Mouse (Mus musculus) G1E (cell line): ENCODE data around the gene Myh13. TPM values are rescaled to one million over a fixed set of nuclear protein-coding genes. Genes with fewer than 3 reads are reported as not detected.

Experiments
- ATAC-seq: 2 replicates; pipeline ENCODE4 v1.8.0; 2016; ENCODE audit warnings: mild to moderate bottlenecking; ENCODE audit not compliant: insufficient number of reproducible peaks, poor library complexity, low FRiP score, severe bottlenecking; ENCODE audit errors: extremely low read depth
- DNase-seq: peaks from one replicate; pipeline ENCODE4 v3.0.0; 2012; ENCODE audit warnings: low spot score
- H3K27me3 ChIP-seq: 2 replicates; pipeline ENCODE4 v1.6.1; 2012; ENCODE audit warnings: mild to moderate bottlenecking, low read length, inconsistent platforms; ENCODE audit not compliant: insufficient read depth
- H3K36me3 ChIP-seq: replicated peaks from 2 replicates; pipeline ENCODE3; 2012; ENCODE audit warnings: mild to moderate bottlenecking, inconsistent platforms
- H3K4me1 ChIP-seq: 2 replicates; pipeline ENCODE4 v1.6.1; 2012; ENCODE audit warnings: low read depth, low read length, inconsistent platforms, mixed read lengths; ENCODE audit not compliant: insufficient read depth
- H3K4me3 ChIP-seq: 2 replicates; pipeline ENCODE4 v1.5.1; 2012; ENCODE audit warnings: low read depth, mild to moderate bottlenecking, inconsistent platforms, low read length, moderate library complexity, mixed read lengths
- H3K9me3 ChIP-seq: replicated peaks from 2 replicates; pipeline ENCODE4 v1.6.1; 2012; ENCODE audit warnings: inconsistent platforms
- CTCF ChIP-seq: IDR thresholded peaks from 2 replicates; pipeline ENCODE4 v1.5.1; 2012; ENCODE audit warnings: low read depth, low read length, inconsistent platforms, mixed read lengths
- GATA1 ChIP-seq: IDR thresholded peaks from 2 replicates; pipeline ENCODE4 v1.6.1; 2012; ENCODE audit warnings: borderline replicate concordance, low read length, inconsistent platforms, mixed read lengths
- GATA2 ChIP-seq: IDR thresholded peaks from 2 replicates; pipeline ENCODE4 v1.6.1; 2012; ENCODE audit warnings: low read depth, low read length, inconsistent platforms, borderline replicate concordance
- POLR2AphosphoS5 ChIP-seq: IDR thresholded peaks from 2 replicates; pipeline ENCODE4 v1.6.1; 2012; ENCODE audit warnings: low read depth, low read length, inconsistent platforms; ENCODE audit not compliant: insufficient replicate concordance
- TAL1 ChIP-seq: conservative IDR thresholded peaks from 2 replicates; pipeline ENCODE4 v1.6.1; 2012; ENCODE audit warnings: low read depth, low read length, inconsistent platforms, mixed read lengths
- polyA plus RNA-seq: library from polyadenylated mRNA; stranded (reverse); fragments of >175 nt; gene quantifications from 2 replicates; pipeline ENCODE4 v1.2.3, GENCODE M21; 2012
- total RNA-seq, 2 experiments: library from RNA; stranded (forward) in 1 of 2; stranded (reverse) in 1 of 2; fragments of 200-1000 nt in 1 of 2; fragments of >200 nt in 1 of 2; fragmentation: Nextera tagmentation in 1 of 2; gene quantifications; 2 replicates each; pipeline ENCODE4 v1.2.3; 2014 to 2017

Myh13 gene
- total and polyA plus RNA-seq, 3 experiments: 0.05 TPM; not detected in 2

- DNase-seq: no peak
- no peaks in the 10 kb centered on the region for H3K27me3 ChIP-seq
- no peak for ATAC-seq
- H3K4me3 ChIP-seq: no peak overlapping the region
- H3K9me3 ChIP-seq: peaks cover 62% of the 10 kb centered on the region
- no peak for TF ChIP-seq TAL1
- TF ChIP-seq GATA1: no peak
- TF ChIP-seq CTCF: no peak
- H3K4me1 ChIP-seq: no peaks in the 10 kb centered on the region
- no peaks in the 10 kb centered on the region for H3K36me3 ChIP-seq
These were observed 60.4 kb downstream of the Myh13 start for GRCm38 (mm10) chr11:67381833-67382232.

DNA sequence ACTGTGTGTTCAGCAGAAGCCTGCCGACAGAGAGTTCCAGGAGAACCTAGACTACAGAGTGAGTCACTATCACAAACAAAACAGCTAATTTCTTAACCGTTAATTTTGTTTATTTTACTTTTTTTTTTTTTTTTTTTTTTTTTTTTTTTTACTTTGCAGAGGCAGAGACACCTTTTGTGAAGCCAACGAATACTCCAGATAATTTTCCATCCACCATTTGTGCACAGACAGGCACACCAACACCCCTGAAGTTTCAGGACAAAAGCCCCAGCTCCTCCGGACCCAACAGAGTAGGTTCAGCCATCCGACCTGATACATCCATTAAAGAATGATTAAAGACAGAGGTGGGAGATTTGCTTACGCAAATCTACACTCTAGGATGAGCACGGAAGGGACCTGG, 63.2 kb downstream of the Myh13 start:
- ATAC-seq (no peak), DNase-seq (no peak)
- TF ChIP-seq GATA1 (no peak), GATA2 (no peak), POLR2AphosphoS5 (no peak), CTCF (no peak), TAL1 (no peak)
- H3K27me3 ChIP-seq: no peaks in the 10 kb centered on the region
- H3K4me3 ChIP-seq: no peak overlapping the region
- H3K9me3 ChIP-seq: peaks cover 64% of the 10 kb centered on the region
- no peaks in the 10 kb centered on the region for H3K4me1 ChIP-seq
- H3K36me3 ChIP-seq: no peaks in the 10 kb centered on the region

GRCm38 (mm10) chr11:67386815-67387415, 65.5 kb downstream of the Myh13 start:
- Histone ChIP-seq H3K9me3 (peaks cover 60% of the 10 kb centered on the region), H3K4me1 (no peaks in the 10 kb centered on the region), H3K36me3 (no peaks in the 10 kb centered on the region), H3K4me3 (no peak overlapping the region), H3K27me3 (no peaks in the 10 kb centered on the region)
- DNase-seq (no peak), ATAC-seq (no peak)
- TF ChIP-seq GATA2 (no peak), TAL1 (no peak), POLR2AphosphoS5 (no peak), GATA1 (no peak), CTCF (no peak)

- DNase-seq (no peak), ATAC-seq (no peak)
- H3K27me3 ChIP-seq: no peaks in the 10 kb centered on the region
- H3K36me3 ChIP-seq: no peaks in the 10 kb centered on the region
- H3K4me3 ChIP-seq: no peak overlapping the region
- no peaks in the 10 kb centered on the region for H3K4me1 ChIP-seq
- peaks cover 74% of the 10 kb centered on the region for H3K9me3 ChIP-seq
- no peak for TF ChIP-seq GATA1
- TF ChIP-seq POLR2AphosphoS5: no peak
These were observed 69.4 kb downstream of the Myh13 start for GRCm38 (mm10) chr11:67390679-67391384.

GRCm38 (mm10) chr11:67392369-67392768, 70.9 kb downstream of the Myh13 start:
- Histone ChIP-seq H3K27me3 (no peaks in the 10 kb centered on the region), H3K36me3 (no peaks in the 10 kb centered on the region), H3K4me1 (no peaks in the 10 kb centered on the region), H3K4me3 (no peak overlapping the region), H3K9me3 (peaks cover 67% of the 10 kb centered on the region)
- ATAC-seq (no peak), DNase-seq (no peak)
- TF ChIP-seq POLR2AphosphoS5 (no peak), GATA2 (no peak), CTCF (no peak), GATA1 (no peak), TAL1 (no peak)

DNA sequence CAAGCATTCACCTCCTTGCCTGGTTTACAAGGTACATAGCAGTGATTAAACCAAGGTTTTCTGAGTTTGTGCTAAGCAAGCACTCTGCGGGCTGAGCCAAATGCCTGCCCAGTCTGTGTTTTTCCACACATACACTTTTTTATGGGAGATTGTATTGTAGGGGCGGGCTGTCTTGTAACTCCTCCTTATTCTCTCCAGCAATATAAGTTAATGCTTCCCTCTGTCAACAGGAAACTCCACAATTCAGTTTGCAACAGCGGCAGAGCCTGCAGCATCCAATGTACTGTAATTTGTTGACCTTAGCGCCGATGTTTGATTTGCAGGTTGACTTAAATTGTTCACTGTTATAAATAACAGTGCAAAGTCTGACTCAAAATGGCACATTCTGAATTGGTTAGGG, 79.5 kb downstream of the Myh13 start:
- H3K9me3 ChIP-seq: peaks cover 29% of the 10 kb centered on the region
- no peaks in the 10 kb centered on the region for H3K27me3 ChIP-seq
- ATAC-seq (no peak), DNase-seq (no peak)
- TF ChIP-seq GATA1 (no peak), POLR2AphosphoS5 (no peak), TAL1 (no peak), GATA2 (no peak), CTCF (no peak)
- H3K36me3 ChIP-seq: no peaks in the 10 kb centered on the region
- H3K4me3 ChIP-seq: no peak overlapping the region
- no peaks in the 10 kb centered on the region for H3K4me1 ChIP-seq
